Mouse (Mus musculus): ENCODE data around the gene Cdyl2. TPM values are rescaled to one million over a fixed set of nuclear protein-coding genes. Genes with fewer than 3 reads are reported as not detected.
A peak's percentile ranks its signal among the peaks of the same experiment; 100 is the strongest.

The Cdyl2 gene
- total and polyA plus RNA-seq, 3 experiments = 1.5 to 7.2 (median 5.9) TPM

DNA sequence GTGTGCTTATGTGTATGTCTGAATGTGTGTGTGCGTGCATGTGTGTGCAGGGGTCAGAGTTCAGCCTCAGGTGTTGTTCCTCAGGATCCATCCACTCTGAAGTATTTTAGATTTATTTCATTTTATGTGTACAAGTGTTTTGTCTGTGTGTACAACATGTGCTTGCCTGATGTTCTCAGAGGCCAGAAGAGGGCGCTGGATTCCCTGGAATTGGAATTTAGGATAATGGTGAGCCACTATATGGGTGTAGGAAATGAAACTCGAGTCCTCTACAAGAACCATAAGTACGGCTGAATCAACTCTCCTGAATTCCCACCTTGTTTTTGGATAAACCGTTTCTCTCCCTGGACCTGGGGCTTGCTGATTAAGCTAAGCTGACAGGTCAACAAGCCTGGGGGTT lies 61.2 kb downstream of the Cdyl2 start:
- no peak for DNase-seq

DNA sequence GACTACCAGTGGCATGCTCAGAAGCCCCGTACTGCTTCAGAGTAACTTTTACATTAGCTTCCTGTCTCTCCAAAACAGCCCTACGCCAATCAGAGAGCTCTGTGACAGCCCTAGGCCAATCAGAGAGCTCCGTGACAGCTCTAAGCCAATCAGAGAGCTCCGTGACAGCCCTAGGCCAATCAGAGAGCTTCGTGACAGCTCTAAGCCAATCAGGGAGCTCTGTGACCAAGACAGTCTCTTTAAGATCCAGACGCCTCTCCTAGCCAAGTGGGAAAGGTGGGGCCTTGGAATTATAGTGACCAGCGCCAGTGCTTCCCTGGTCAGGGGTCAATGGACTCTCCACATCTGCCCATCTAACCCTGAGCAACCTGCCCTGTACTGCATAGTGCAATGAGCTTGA lies 62.2 kb downstream of the Cdyl2 start:
- DNase-seq = no peak

DNA sequence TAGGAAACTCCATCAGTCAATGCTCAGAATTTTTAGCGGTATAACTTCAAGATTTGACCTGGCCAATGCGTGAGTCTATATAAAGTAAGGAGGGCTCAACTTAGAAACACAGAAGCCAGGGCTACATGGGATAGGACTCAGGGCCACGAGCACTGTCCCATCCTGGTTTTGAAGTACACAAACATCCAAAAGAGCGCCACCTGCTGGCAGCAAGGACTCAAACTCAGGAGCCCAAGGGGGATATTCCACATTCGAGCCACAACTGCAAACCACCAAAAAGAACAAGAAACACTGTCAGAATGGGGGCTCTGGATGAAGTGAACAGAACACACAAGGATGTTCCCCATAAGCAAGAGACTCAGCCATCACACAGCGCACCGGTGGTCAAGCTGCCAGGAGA lies 63.8 kb downstream of the Cdyl2 start:
- no peak for DNase-seq

DNA sequence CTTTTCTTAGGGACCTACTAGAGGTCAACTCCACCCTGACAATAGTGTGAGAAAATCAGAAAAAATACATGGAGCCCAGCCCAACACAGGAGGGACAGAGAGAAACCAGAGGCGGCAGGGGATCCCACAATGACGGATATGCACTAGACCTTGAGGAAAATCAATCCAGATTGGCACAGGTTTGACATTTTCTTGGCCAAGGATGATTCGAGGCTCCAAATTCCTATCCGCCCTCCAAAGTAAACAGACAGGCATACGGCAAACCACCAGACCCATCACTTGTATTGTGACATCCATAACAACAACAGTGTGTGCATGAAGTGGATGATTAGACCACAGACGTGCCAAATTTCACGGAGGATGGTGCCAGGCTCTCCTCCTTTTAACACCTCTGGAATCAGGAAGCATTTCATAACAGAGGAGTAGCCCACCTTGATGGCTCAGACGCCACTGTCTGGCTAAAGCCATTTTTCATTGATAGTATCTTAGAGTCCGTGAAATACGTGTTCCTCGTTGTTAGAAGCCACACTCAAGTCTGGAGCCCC lies 65.9 kb downstream of the Cdyl2 start:
- no peak for DNase-seq

DNA sequence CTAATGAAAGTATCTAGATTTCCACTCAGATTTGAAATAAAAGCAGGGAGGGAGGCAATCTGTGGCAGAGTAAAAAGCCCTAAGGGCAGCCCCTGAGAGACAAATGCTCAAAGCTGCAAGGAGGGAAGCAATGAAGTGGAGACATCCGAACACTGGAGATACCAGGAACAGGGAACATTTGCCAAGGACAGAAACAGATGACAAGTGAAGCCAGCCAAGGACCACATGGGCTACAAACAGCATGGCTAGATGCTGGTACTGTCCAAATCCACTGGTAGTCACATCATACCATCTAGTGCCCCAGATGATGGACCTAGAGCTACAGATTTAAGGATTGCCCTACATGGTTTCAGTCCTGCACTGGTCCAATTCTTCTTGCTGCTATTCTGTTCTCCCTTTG lies 71.3 kb downstream of the Cdyl2 start:
- DNase-seq = no peak

DNA sequence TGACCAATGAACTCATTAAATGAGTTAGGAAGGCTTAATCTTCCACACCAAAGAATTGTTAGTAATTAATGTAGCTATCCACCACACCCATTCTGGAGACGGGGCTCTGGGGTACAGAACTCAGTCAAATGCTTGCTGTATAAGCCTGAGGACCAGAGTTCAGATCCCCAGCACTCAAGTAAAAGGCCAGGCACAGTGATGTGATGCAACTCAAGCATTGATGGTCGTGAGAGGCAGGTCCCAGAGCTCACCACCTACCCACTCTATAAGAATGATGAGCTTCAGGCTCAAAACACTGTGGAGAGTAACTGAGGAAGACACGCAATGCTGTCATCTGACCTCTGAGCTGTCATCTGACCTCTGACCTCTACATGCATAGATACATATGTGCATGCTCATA lies 76.0 kb downstream of the Cdyl2 start:
- no peak for DNase-seq

DNA sequence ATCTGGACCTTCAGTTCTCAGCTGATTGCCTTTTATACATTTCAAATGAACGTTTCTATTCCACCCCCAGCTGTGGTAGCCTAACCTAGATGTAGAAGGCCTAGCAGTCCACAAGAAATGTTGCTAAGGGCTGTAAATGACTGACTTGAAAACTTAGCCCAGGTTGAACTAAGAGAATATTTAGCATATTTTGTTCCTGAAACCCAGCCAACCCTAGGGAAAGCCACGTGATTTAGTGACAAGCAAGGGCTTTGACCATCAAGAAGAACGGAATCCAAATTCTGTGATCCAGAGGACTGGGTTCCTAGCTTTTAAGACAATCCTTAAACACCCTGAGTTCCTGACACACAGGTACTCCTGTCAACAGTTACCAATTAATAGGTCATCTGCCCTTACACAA lies 77.9 kb downstream of the Cdyl2 start:
- no peak for DNase-seq

DNA sequence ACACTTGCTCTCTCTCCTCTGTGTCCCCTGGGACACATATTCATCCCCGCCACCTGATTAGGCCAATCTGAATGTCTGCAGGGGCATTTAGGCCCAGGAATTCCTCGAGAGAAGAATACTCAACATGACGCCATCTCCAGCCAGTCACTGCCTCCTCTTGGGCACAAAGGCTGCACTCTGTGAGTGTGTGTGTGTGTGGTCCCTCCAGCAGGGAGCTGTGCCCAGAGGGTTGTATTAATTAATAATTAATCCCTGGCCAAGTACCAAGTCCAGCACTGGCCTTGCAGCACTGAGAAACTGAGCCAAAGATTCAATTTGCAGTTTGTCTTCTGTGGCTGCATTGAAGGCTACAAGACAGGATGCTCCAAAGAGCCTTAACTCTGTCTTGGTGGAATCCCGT lies 79.8 kb downstream of the Cdyl2 start:
- no peak for DNase-seq

DNA sequence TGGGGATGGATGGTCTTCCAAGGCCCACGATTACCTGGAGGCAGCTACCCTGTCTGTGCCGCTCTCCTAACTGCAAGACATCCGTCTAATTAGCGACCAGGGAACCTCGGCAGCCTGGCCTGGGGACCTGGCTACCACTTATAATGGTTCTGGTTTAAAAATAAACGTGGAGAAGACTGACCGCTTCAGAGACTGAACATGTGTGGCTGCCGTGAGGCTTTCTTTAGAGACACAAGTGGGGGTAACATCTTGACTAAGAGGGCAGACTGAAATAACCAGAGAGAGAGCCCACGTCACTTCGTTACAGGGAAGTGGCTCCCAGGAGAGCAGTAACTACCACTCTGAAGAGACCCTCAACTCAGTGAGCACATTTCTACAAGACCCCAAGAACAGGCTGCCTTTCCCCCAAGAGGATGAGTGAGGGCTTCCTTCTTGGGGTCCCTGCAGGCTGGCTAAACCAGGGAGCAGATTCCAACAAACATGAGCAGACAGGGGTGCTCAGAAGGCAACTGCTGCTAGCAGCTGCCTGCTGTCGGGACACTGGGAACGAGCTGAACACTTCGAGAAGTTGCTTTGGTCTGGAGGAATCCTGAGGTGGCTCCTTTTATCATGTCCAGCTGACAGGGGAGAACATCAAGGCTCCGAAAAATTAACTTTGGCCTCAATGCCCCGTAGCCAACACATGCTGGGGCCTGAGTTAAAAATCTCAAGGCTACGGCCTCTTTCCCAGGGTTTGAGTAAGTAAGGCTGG lies 82.6 kb downstream of the Cdyl2 start:
- no peak for DNase-seq

DNA sequence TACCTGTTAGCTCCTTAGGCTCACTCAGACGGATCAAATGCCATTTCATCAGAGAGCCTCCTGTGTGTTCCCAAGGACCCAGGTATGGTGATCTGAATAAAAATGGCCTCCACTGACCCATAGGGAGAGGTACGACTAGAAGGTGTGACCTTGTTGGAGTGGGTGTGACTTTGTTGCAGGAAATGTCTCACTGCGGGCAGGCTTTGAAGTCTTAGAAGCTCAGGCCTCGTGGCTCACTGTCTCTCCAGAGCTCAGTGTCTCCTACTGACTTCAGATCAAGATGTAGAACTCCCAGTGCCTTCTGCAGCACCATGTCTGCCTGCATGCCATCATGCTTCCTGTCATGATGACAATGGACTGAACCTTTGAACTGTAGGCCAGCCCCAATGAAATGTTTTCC lies 87.4 kb downstream of the Cdyl2 start:
- no peak for DNase-seq

DNA sequence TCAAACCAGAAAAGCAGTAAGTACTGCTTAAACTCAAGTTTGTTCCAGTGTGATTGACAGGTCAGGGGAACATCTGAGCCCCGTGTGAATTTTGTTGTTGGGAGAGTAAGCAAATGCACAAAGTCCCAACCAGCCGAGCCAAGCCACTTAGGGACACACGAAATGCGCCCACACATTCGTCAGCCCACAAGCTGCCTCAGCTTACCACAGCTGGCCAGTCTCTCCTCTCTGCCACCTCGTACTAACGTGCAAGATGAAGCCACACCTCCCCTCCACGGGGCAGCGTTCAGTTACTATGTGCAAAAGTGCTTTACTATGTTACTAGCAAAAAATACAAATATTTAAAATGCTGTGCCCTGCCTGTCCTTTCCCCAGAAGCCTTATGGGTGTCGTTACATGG lies 91.9 kb downstream of the Cdyl2 start:
- DNase-seq = no peak

DNA sequence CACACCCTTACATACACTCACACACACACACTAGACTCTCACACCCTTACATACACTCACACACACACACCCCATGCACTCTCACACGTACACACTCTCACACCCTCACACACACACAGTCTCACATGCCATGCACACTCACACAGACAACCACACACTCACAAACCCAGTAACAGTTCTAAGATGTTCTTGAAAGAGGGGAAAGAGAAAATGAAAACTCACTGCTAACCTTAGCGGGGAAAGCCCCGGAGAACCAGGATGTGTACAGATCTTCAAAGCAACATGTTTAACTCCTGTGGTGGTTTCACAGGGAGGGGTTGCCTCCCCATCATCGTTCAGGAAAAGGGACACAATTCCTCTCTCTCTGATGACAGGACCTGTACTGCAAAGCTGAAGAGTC lies 94.8 kb downstream of the Cdyl2 start:
- no peak for DNase-seq

DNA sequence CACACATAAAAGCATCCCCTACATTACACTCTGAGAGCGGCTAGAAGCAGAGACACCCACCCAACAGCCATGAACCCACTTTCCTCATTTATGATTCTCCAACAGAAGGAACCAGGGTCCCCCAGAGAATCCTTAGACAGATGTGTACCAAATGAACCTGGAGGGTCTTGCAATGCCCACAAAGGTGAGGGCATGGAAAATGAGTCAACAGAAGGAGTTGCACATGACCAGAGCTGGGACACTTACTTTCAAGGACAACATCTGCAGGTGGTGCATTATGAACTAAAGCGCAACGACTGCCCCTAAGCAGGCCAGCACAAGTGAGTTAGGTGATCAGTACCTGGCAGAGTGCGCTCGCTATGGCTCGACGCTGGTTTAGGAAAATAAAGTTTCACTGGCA lies 95.6 kb downstream of the Cdyl2 start:
- no peak for DNase-seq

DNA sequence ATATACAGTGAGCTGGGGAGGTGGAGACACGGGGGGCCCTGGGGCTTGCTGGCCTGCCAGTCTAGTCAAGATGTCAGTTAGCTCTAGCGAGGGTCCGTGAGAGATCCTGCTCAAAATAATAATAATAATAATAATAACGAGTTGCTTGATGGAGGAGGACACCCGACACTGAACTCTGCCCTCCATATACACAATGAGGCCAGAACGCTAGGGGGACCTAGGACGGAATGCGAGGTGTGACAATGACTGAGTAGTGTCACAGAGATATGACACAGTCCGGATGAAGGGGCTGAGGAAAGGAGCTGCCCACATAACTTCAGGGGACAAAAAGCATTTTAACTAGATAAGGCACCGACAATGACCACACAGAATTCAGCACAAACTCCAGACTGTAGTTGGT lies 96.4 kb downstream of the Cdyl2 start:
- DNase-seq = no peak

DNA sequence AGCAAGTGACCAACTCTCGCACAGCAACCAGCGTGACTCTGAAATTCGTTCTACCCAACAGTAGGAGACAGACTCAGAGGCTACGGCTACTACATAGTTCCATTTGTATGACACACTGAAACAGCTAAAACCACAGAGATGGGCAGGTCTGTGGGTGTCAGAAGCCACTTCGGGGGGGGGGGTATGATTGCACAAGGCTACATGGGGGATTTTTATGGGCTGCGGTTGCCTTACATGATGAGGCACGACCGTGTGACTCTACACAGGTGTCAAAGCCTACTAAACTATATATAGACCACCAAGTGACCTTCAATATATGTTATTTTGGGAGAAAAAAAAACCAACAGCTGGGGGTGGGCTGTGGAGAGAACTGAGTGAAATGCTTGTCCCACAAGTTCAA lies 96.8 kb downstream of the Cdyl2 start:
- no peak for DNase-seq

DNA sequence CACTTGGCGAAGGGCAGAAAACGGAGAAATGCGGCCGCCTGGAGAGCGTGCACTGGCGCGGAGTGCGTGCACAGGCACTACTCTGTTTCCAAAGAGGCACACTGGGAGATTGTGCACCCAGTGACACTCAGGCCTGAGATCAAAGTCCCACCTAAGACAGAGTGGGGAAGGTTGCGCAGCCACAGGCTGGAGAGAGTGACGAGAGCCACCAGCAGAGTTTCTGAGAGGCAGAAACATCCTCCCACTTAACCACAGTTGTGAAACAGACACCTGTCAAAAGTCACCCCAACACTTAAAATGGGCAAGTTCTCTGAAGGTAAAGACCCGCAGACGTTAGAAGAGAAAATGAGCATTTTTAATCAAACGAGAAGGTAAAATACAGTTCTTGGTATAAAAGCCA lies 97.5 kb downstream of the Cdyl2 start:
- DNase-seq = no peak

DNA sequence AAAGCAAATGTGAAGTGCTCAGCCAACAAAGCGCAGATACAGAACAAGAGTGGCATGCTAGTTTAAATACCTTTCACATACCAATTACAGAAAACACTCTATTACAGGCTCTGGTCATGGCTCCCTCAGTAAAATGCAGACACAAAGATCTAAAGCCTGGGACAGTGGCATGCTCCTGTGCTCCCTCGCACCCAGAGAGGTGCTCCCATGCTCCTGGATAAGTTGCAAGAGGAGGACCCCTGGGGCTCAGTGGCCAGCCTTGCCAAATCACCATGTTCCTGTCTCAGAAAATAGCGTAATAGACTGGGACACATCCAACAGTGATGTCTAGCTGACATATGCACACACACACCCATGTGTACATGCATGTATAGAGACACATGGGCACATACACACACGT lies 98.4 kb downstream of the Cdyl2 start:
- no peak for DNase-seq

DNA sequence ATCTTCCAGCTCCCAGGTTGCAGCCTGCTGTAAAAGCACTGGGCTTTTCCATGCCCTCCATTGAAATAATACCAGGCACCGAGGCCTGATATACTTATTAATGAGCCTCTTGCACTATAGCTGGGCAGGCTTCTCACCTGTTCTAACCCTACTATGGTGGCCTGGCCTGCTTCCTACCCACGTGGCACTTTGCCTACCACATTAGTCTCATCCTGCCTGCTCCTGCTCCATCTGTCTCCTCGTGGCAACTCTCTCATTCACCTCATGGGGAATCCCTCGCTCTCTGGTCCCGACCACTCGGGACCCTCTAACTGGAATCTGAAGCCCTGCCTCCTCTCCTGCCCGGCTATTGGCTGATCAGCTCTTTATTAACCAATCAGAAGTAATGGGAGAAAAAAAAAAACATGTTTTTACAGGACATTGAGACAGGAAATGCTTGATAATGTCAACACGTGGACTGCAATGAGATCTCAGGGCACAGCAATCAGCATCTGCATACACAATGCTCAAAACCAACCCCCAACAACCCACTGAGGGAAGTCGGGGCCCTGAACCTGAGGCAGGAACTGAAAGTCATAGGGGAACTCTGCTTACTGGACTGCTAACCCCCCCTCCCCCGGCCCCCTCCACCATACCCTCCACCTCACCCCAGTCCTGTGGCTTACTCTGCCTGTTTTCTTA lies 99.2 kb downstream of the Cdyl2 start:
- DNase-seq = no peak

DNA sequence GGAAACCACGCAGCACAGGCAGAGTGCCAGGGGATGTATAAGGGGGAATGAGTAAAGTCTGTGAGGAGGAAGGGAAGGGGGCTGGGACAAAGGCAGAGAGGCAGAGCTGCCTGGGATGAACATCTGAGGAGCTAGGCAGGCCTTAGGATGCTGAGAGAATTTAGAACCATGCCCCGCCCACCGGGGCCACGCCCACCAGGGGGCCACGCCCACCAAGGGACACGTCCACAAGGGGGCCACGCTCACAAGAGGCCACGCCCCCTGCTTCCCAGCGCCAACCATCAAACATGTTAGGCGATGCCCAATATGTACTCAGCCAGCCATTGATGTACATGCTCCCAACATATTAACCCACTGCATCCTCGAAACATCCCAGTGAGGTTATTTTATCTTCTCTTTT lies 102.7 kb downstream of the Cdyl2 start:
- DNase-seq = no peak

DNA sequence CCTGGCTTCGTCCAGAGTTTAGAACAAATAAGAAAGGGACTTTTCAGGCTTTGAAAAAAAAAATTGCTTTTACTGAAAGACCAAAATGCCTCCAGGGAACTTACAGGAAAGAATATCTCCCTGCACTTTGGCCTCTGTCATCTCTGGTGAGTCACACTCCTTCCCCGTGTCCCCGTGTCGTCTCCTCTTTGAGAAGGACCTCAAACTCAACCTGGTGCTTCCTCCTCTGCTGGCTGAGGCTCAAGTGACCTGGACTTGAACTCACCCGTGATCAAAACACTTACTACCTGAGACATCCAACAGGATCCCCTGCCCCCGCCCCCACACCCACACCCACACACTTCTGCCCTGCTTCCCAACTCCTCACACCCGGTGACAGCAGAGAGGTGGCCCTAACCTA lies 103.8 kb downstream of the Cdyl2 start:
- peak; percentile 9 for DNase-seq

DNA sequence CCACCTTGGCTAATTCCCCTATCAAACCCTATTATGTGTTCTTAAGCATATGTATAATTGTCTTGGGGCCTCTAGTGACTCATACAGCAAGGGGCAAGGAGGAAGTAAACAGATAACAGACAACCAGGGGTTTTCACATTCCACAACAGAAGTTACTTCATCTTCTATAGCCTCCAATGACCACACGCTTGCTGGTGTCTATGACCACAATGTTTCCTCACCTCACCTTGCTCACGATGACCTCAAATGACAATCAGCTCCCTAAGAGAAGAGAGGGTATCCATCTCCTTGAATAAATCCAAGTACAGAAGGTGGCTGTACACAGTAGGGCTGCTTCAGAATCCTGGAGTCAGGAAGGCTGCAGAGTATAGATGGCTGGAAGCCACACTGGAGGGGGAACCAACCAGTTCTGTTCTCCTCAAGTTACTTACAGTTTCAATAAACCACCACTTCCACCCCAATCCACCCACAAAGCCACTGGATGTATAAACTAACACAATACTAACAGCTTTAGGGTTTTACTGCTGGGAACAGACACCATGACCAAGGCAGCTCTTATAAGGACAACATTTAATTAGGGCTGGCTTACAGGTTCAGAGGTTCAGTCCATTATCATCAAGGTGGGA lies 104.8 kb downstream of the Cdyl2 start:
- no peak for DNase-seq

DNA sequence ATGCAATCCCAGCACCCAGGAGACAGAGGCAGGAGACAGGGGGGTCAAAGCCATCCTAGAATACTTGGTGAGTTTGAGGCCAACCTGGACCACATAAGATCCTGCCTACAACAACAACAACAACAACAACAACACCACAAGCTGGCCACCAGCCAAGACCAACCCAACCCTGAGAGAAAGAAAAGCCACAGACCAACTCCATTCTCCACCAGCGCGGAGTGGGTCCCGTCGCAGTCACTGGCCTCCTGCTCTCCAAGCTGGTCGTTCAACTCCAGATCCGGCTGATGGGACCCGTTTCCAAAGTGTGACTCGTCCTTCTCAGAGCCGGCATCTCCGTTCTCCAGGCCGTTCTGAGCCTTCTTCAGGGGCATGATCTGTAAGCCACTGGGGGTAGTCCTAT lies 109.2 kb downstream of the Cdyl2 start:
- DNase-seq = no peak

DNA sequence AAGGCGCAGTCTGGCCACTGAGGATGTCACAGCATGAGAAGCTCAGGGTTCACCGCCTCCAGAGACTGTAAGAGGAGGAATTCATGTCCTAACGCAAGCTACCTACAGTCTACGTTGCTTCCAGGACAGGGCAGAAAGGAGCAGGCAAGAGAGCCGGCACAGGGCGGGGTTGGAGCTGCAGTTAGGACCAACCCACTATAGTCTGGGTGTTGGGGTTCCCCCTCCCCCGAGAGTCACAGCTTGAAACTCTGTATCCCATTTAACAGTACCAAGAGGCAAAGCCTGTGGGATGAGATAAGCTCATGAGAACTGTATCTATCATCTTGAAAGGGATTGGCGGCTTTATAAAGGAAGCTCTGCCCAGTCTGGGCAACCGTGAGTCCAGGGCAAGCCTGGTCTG lies 110.5 kb downstream of the Cdyl2 start:
- DNase-seq = no peak
